Mouse (Mus musculus): ENCODE measurements around the gene Gm20807.
"Not testable (repeated sequence)": the region's sequence is repeated elsewhere in the genome, so short reads cannot be mapped to it uniquely, and the experiment has no call there.

Gm20807 gene

GRCm38 (mm10) chrY:13042591-13042990 lies at the start of gene Gm20807:
TSS of gene Gm20807 (plus strand) at chrY:13042891.
- not testable (repeated sequence) for DNase-seq (ENCODE audit: low spot score in 2 of 2)

All from right cerebral cortex, adult 2 months (tissue).